Mouse (Mus musculus): ENCODE measurements around the gene Tatdn2. TPM values are rescaled to one million over a fixed set of nuclear protein-coding genes. Genes with fewer than 3 reads are reported as not detected.
"Not testable (repeated sequence)": the region's sequence is repeated elsewhere in the genome, so short reads cannot be mapped to it uniquely, and the experiment has no call there.

Gene Tatdn2
- polyA plus RNA-seq, 1 experiment from 2014 or later = 1.6 TPM

DNA sequence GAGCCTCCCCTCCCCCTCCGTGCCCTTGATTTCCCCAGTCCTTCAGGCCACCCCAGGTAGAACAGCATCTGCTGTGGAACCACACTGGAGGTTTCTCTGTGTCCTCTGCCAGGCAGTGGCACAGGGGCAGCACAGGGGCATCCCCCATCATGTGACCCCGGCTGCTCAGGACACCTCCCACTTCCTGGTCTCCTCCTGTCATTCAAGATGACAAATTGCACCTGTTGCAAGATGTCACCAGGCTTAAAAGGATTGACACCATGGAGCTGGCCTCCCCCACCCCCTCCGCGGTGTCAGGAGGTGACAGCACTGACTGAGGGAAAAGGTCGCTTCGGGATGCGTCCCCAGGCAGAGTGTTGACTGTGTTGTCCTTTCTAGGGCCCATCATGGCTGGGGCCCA lies 27.0 kb upstream of the Tatdn2 start:
- H3K27ac ChIP-seq (ENCODE audit: low read length) = no peak overlapping the region
- no peaks in the 10 kb centered on the region for H3K4me1 ChIP-seq (replicated peaks; ENCODE audit: control insufficient read depth, insufficient read depth, low read length)
- no peaks in the 10 kb centered on the region for H3K9me3 ChIP-seq (ENCODE audit: control insufficient read depth, low read length)
- no peaks in the 10 kb centered on the region for H3K36me3 ChIP-seq (ENCODE audit: control insufficient read depth, insufficient read depth)
- 91% methylated on average over 7 of the region's 7 CpGs for WGBS
- ATAC-seq = no peak
- no peak overlapping the region for H3K4me2 ChIP-seq (ENCODE audit: low read length)
- no peaks in the 10 kb centered on the region for H3K27me3 ChIP-seq (replicated peaks; ENCODE audit: control insufficient read depth, insufficient read depth, low read length)
- no peak overlapping the region for H3K9ac ChIP-seq (replicated peaks; ENCODE audit: low read depth, low read length)
- H3K4me3 ChIP-seq (replicated peaks; ENCODE audit: low read length) = no peak overlapping the region

DNA sequence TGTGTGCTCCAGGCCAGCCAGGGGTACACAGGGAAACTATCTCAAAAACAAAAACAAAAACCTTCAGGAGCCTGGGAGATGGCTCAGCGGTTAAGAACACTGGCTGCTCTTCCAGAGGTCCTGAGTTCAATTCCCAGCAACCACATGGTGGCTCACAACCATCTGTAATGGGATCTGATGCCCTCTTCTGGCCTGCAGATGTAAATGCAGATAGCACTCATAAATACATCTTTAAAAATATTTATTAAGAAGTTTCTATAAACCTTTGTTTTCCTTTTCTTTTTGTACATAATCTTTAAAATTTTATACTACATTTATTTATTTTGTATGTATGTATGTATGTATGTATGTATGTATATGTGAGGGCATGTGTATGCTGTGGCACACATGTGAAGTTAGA lies 24.8 kb upstream of the Tatdn2 start:
- H3K36me3 ChIP-seq (ENCODE audit: control insufficient read depth, insufficient read depth); H3K27ac ChIP-seq (ENCODE audit: low read length); H3K9ac ChIP-seq (replicated peaks; ENCODE audit: low read depth, low read length); ATAC-seq; H3K4me1 ChIP-seq (replicated peaks; ENCODE audit: control insufficient read depth, insufficient read depth, low read length); H3K4me2 ChIP-seq (ENCODE audit: low read length); H3K9me3 ChIP-seq (ENCODE audit: control insufficient read depth, low read length); H3K4me3 ChIP-seq (replicated peaks; ENCODE audit: low read length); H3K27me3 ChIP-seq (replicated peaks; ENCODE audit: control insufficient read depth, insufficient read depth, low read length): not testable (repeated sequence)
- WGBS = 81% methylated on average over 1 of the region's 1 CpGs

DNA sequence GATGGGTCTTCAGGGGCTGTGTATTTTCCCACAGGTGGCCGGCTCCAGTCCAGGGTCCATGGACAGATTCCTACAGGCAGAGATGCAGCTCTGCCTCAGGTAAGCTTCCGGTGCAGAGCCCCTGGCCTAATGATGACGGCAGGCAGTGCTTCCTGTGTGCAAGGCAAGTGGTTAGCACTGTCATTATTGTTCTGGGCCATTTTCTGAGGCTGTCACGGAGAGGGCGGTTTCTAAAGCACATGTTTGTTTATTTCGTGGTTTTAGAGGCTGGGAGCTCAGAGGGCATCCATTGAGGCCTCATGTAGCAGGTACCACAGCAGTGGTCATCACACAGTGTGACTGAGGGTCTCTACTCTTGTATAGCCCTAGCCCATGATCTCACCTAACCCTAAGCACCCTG lies 23.9 kb upstream of the Tatdn2 start:
- Histone ChIP-seq H3K9ac (replicated peaks; ENCODE audit: low read depth, low read length) (no peak overlapping the region), H3K9me3 (ENCODE audit: control insufficient read depth, low read length) (no peaks in the 10 kb centered on the region), H3K4me1 (replicated peaks; ENCODE audit: control insufficient read depth, insufficient read depth, low read length) (no peaks in the 10 kb centered on the region), H3K27me3 (replicated peaks; ENCODE audit: control insufficient read depth, insufficient read depth, low read length) (no peaks in the 10 kb centered on the region), H3K36me3 (ENCODE audit: control insufficient read depth, insufficient read depth) (no peaks in the 10 kb centered on the region), H3K4me2 (ENCODE audit: low read length) (no peak overlapping the region), H3K4me3 (replicated peaks; ENCODE audit: low read length) (no peak overlapping the region), H3K27ac (ENCODE audit: low read length) (no peak overlapping the region)
- 83% methylated on average over 6 of the region's 6 CpGs for WGBS
- no peak for ATAC-seq

GRCm38 (mm10) chr6:113675234-113675633 lies 21.6 kb upstream of the Tatdn2 start:
- H3K9ac ChIP-seq (replicated peaks; ENCODE audit: low read depth, low read length) = no peak overlapping the region
- no peak for ATAC-seq
- no peak overlapping the region for H3K27ac ChIP-seq (ENCODE audit: low read length)
- 80% methylated on average over 4 of the region's 4 CpGs for WGBS
- no peaks in the 10 kb centered on the region for H3K36me3 ChIP-seq (ENCODE audit: control insufficient read depth, insufficient read depth)
- H3K4me2 ChIP-seq (ENCODE audit: low read length) = no peak overlapping the region
- H3K27me3 ChIP-seq (replicated peaks; ENCODE audit: control insufficient read depth, insufficient read depth, low read length) = no peaks in the 10 kb centered on the region
- H3K4me3 ChIP-seq (replicated peaks; ENCODE audit: low read length) = no peak overlapping the region
- H3K9me3 ChIP-seq (ENCODE audit: control insufficient read depth, low read length) = no peaks in the 10 kb centered on the region
- no peaks in the 10 kb centered on the region for H3K4me1 ChIP-seq (replicated peaks; ENCODE audit: control insufficient read depth, insufficient read depth, low read length)

- WGBS = 92% methylated on average over 9 of the region's 9 CpGs
- no peak for ATAC-seq
These were observed 20.9 kb upstream of the Tatdn2 start for GRCm38 (mm10) chr6:113675991-113676390.

GRCm38 (mm10) chr6:113677070-113677734 lies 19.6 kb upstream of the Tatdn2 start:
- no peaks in the 10 kb centered on the region for H3K9me3 ChIP-seq (ENCODE audit: control insufficient read depth, low read length)
- H3K27ac ChIP-seq (ENCODE audit: low read length) = no peak overlapping the region
- no peak overlapping the region for H3K9ac ChIP-seq (replicated peaks; ENCODE audit: low read depth, low read length)
- H3K36me3 ChIP-seq (ENCODE audit: control insufficient read depth, insufficient read depth) = no peaks in the 10 kb centered on the region
- ATAC-seq = no peak
- no peak overlapping the region for H3K4me3 ChIP-seq (replicated peaks; ENCODE audit: low read length)
- H3K4me1 ChIP-seq (replicated peaks; ENCODE audit: control insufficient read depth, insufficient read depth, low read length) = no peaks in the 10 kb centered on the region
- H3K27me3 ChIP-seq (replicated peaks; ENCODE audit: control insufficient read depth, insufficient read depth, low read length) = no peaks in the 10 kb centered on the region
- WGBS = 81% methylated on average over 14 of the region's 14 CpGs
- no peak overlapping the region for H3K4me2 ChIP-seq (ENCODE audit: low read length)

More at GRCm38 (mm10) chr6:113675991-113676390, 20.9 kb upstream of the Tatdn2 start:
- Histone ChIP-seq H3K9me3 (ENCODE audit: control insufficient read depth, low read length) (no peaks in the 10 kb centered on the region), H3K4me2 (ENCODE audit: low read length) (no peak overlapping the region), H3K27ac (ENCODE audit: low read length) (no peak overlapping the region), H3K36me3 (ENCODE audit: control insufficient read depth, insufficient read depth) (no peaks in the 10 kb centered on the region), H3K9ac (replicated peaks; ENCODE audit: low read depth, low read length) (no peak overlapping the region), H3K27me3 (replicated peaks; ENCODE audit: control insufficient read depth, insufficient read depth, low read length) (no peaks in the 10 kb centered on the region), H3K4me1 (replicated peaks; ENCODE audit: control insufficient read depth, insufficient read depth, low read length) (no peaks in the 10 kb centered on the region), H3K4me3 (replicated peaks; ENCODE audit: low read length) (no peak overlapping the region)

DNA sequence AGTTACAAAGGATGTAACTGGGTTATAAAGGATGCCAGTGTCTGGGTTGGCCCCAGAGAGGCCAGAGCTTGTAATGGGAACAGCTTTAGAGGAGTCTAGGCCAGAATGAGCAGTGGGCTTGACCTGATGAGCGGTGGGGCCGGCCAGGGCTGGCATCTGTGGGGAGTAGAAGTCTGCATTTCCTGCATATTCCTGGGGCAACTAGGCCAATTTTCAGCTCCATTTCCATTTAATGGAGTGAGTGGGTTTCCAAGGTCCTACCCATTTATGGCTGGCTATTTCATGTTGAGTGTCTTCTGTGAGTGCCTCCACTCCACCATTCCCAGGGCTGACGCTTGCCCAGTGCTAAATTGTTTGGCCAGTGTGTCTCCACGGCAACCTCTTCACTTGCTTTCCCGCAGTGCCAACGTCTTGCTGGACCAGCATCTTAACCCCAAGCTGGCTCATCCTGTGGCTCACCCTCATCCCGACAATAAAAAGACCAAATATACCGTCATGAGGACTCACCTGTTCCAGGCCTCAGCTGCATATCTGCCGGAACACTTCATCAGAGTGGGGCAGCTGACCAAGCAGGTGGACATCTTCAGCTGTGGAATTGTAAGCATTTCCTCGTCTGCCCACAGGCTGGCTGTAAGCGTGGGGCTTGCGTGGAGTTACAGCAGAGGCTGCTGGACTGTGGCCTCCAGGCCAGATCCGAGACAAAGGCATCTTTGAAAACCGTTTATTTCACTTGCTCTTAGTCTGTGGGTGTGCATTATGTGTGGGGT lies 18.4 kb upstream of the Tatdn2 start:
- no peaks in the 10 kb centered on the region for H3K36me3 ChIP-seq (ENCODE audit: control insufficient read depth, insufficient read depth)
- no peaks in the 10 kb centered on the region for H3K27me3 ChIP-seq (replicated peaks; ENCODE audit: control insufficient read depth, insufficient read depth, low read length)
- no peak overlapping the region for H3K4me2 ChIP-seq (ENCODE audit: low read length)
- no peaks in the 10 kb centered on the region for H3K9me3 ChIP-seq (ENCODE audit: control insufficient read depth, low read length)
- H3K4me3 ChIP-seq (replicated peaks; ENCODE audit: low read length) = no peak overlapping the region
- no peak overlapping the region for H3K9ac ChIP-seq (replicated peaks; ENCODE audit: low read depth, low read length)
- no peak for ATAC-seq
- no peak overlapping the region for H3K27ac ChIP-seq (ENCODE audit: low read length)
- 74% methylated on average over 14 of the region's 14 CpGs for WGBS
- H3K4me1 ChIP-seq (replicated peaks; ENCODE audit: control insufficient read depth, insufficient read depth, low read length) = no peaks in the 10 kb centered on the region

DNA sequence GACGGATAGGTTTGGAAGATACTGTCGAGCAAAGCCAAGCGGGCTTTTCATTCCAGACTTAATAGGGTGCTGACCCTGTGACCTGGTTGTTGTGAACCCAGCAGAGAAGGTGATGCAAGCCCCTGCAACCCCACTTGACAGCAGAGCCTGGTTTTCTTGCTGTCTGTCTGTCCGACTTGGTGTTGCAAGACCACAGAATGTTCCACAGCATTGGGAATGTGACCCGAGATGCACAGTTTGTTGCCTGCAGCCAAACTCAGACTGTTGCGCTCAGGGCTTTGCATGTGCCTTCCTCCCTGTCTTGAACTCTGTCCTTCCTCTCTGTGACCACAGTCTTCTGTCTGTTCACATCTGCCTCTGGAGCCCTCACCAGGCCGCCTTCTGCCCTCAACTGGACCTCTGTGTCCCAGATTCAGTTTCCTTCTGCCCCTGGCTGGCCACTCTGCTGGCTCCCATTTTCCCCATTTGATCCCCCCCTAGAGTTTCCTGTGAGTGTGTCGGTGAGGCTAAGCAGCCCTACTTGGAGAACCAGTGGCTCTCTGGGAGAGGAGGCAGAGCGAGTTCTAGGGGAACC lies 16.8 kb upstream of the Tatdn2 start:
- Histone ChIP-seq H3K4me2 (ENCODE audit: low read length) (no peak overlapping the region), H3K9ac (replicated peaks; ENCODE audit: low read depth, low read length) (no peak overlapping the region), H3K27me3 (replicated peaks; ENCODE audit: control insufficient read depth, insufficient read depth, low read length) (no peaks in the 10 kb centered on the region), H3K4me1 (replicated peaks; ENCODE audit: control insufficient read depth, insufficient read depth, low read length) (no peaks in the 10 kb centered on the region), H3K27ac (ENCODE audit: low read length) (no peak overlapping the region), H3K9me3 (ENCODE audit: control insufficient read depth, low read length) (no peaks in the 10 kb centered on the region), H3K36me3 (ENCODE audit: control insufficient read depth, insufficient read depth) (no peaks in the 10 kb centered on the region), H3K4me3 (replicated peaks; ENCODE audit: low read length) (no peak overlapping the region)
- no peak for ATAC-seq
- WGBS = 91% methylated on average over 9 of the region's 9 CpGs

- Histone ChIP-seq H3K4me3 (replicated peaks; ENCODE audit: low read length) (no peak overlapping the region), H3K27me3 (replicated peaks; ENCODE audit: control insufficient read depth, insufficient read depth, low read length) (no peaks in the 10 kb centered on the region), H3K36me3 (ENCODE audit: control insufficient read depth, insufficient read depth) (no peaks in the 10 kb centered on the region), H3K4me1 (replicated peaks; ENCODE audit: control insufficient read depth, insufficient read depth, low read length) (no peaks in the 10 kb centered on the region), H3K9ac (replicated peaks; ENCODE audit: low read depth, low read length) (no peak overlapping the region), H3K27ac (ENCODE audit: low read length) (no peak overlapping the region), H3K9me3 (ENCODE audit: control insufficient read depth, low read length) (no peaks in the 10 kb centered on the region), H3K4me2 (ENCODE audit: low read length) (no peak overlapping the region)
- ATAC-seq = no peak
- 30% methylated on average over 4 of the region's 4 CpGs for WGBS
These were observed 15.6 kb upstream of the Tatdn2 start for GRCm38 (mm10) chr6:113681271-113681670.
